Mouse (Mus musculus): Measurements from ENCODE around the gene Hspg2. TPM values are rescaled to one million over a fixed set of nuclear protein-coding genes. Genes with fewer than 3 reads are reported as not detected.

Hspg2 gene
- total and polyA plus RNA-seq, 3 experiments = 1.3 to 14.0 (median 5.5) TPM

- no peaks in the 10 kb centered on the region for H3K36me3 ChIP-seq (replicated peaks in 1 of 2; ENCODE audit: control insufficient read depth in 1 of 2, insufficient read depth in 1 of 2, low read length in 1 of 2)
Observed at GRCm38 (mm10) chr4:137487286-137488000, 18.9 kb downstream of the Hspg2 start.

GRCm38 (mm10) chr4:137488038-137488437 is 19.5 kb downstream of the Hspg2 start:
- DNase-seq (ENCODE audit: extremely low read depth) = no peak
- no peaks in the 10 kb centered on the region for H3K79me2 ChIP-seq (replicated peaks; ENCODE audit: control insufficient read depth, extremely low read depth, insufficient read depth, poor library complexity, severe bottlenecking)
- no peaks in the 10 kb centered on the region for H3K9me3 ChIP-seq (replicated peaks; ENCODE audit: low read length)
- H3K27me3 ChIP-seq (replicated peaks) = no peaks in the 10 kb centered on the region
- H3K36me3 ChIP-seq (replicated peaks in 1 of 2; ENCODE audit: control insufficient read depth in 1 of 2, insufficient read depth in 1 of 2, low read length in 1 of 2) = no peaks in the 10 kb centered on the region
- H3K27ac ChIP-seq (ENCODE audit: insufficient read depth, low read depth) = no peak overlapping the region
- in situ Hi-C loops (cut with MboI; ENCODE audit: low pct_ligation_motif_present, low pct_unique_long_range_greater_than_20kb, low sequenced_read_pairs) (no loop called here), dilution Hi-C loops (cut with MboI; ENCODE audit: extremely low pct_ligation_motif_present, extremely low pct_unique_long_range_greater_than_20kb, low sequenced_read_pairs) (no loop called here)
- H3K9ac ChIP-seq (ENCODE audit: insufficient read depth, low read depth) = no peak overlapping the region
- H3K4me1 ChIP-seq (ENCODE audit: control insufficient read depth in 1 of 2, insufficient read depth in 2 of 2) = peaks cover 16 to 57% of the 10 kb centered on the region in 2 experiments
- H3K4me2 ChIP-seq (ENCODE audit: insufficient read depth, low read depth, poor library complexity, severe bottlenecking) = no peak overlapping the region
- no peak overlapping the region for H3K4me3 ChIP-seq (replicated peaks in 1 of 3; ENCODE audit: low read depth in 2 of 3, low read length in 2 of 3, poor library complexity in 1 of 3)
- TF ChIP-seq ZC3H11A (IDR thresholded peaks at IDR 0.05; ENCODE audit: low read depth, low read length) = no peak
- no peak for TF ChIP-seq MXI1 (IDR thresholded peaks at IDR 0.05; ENCODE audit: low read depth, low read length)
- TF ChIP-seq NELFE (IDR thresholded peaks at IDR 0.05; ENCODE audit: low read depth, low read length) = no peak
- TF ChIP-seq IRF4 (IDR thresholded peaks at IDR 0.05; ENCODE audit: low read depth, low read length) = no peak
- TF ChIP-seq ZKSCAN1 (IDR thresholded peaks at IDR 0.05; ENCODE audit: borderline replicate concordance, low read depth, low read length) = no peak
- TF ChIP-seq CHD1 (IDR thresholded peaks at IDR 0.05; ENCODE audit: low read depth, low read length) = no peak
- TF ChIP-seq CTCF (conservative IDR thresholded peaks at IDR 0.05 in 1 of 2, IDR thresholded peaks at IDR 0.05 in 1 of 2; ENCODE audit: low read depth in 2 of 2, low read length in 2 of 2) = no peak
- no peak for TF ChIP-seq POLR2AphosphoS2 (IDR thresholded peaks at IDR 0.05; ENCODE audit: low read depth, low read length)
- no peak for TF ChIP-seq E2F4 (IDR thresholded peaks at IDR 0.05; ENCODE audit: insufficient replicate concordance, low read depth, low read length)
- TF ChIP-seq ZNF384 (IDR thresholded peaks at IDR 0.05; ENCODE audit: low read depth, low read length) = no peak
- TF ChIP-seq MAFK (IDR thresholded peaks at IDR 0.05; ENCODE audit: insufficient replicate concordance, low read length) = no peak
- no peak for TF ChIP-seq MAX (IDR thresholded peaks at IDR 0.05; ENCODE audit: low read length)
- no peak for TF ChIP-seq ZMIZ1 (IDR thresholded peaks at IDR 0.05; ENCODE audit: low read depth, low read length)
- no peak for TF ChIP-seq HCFC1 (IDR thresholded peaks at IDR 0.05; ENCODE audit: low read depth, low read length)

More at GRCm38 (mm10) chr4:137487286-137488000, 18.9 kb downstream of the Hspg2 start:
- peak; percentile 18; the same call in 1 of the 2 replicates for TF ChIP-seq ETS1 (conservative IDR thresholded peaks at IDR 0.05; ENCODE audit: low read depth, low read length)
- no peak for TF ChIP-seq MEF2A (IDR thresholded peaks at IDR 0.05; ENCODE audit: borderline replicate concordance, low read depth, low read length)
- no peak for TF ChIP-seq PAX5 (IDR thresholded peaks at IDR 0.05; ENCODE audit: low read length)
- no peak for TF ChIP-seq GABPA (IDR thresholded peaks at IDR 0.05; ENCODE audit: insufficient replicate concordance, low read depth, low read length)
- TF ChIP-seq JUND (conservative IDR thresholded peaks at IDR 0.05; ENCODE audit: low read depth, low read length) = no peak
- no peaks in the 10 kb centered on the region for H3K27me3 ChIP-seq (replicated peaks)
- in situ Hi-C loops (cut with MboI; ENCODE audit: low pct_ligation_motif_present, low pct_unique_long_range_greater_than_20kb, low sequenced_read_pairs) (no loop called here), dilution Hi-C loops (cut with MboI; ENCODE audit: extremely low pct_ligation_motif_present, extremely low pct_unique_long_range_greater_than_20kb, low sequenced_read_pairs) (no loop called here)
- no peak overlapping the region for H3K9ac ChIP-seq (ENCODE audit: insufficient read depth, low read depth)
- H3K9me3 ChIP-seq (replicated peaks; ENCODE audit: low read length) = no peaks in the 10 kb centered on the region
- H3K4me2 ChIP-seq (ENCODE audit: insufficient read depth, low read depth, poor library complexity, severe bottlenecking) = no peak overlapping the region
- DNase-seq (ENCODE audit: extremely low read depth) = no peak
- H3K4me3 ChIP-seq (replicated peaks in 1 of 3; ENCODE audit: low read depth in 2 of 3, low read length in 2 of 3, poor library complexity in 1 of 3) = no peak overlapping the region
- H3K79me2 ChIP-seq (replicated peaks; ENCODE audit: control insufficient read depth, extremely low read depth, insufficient read depth, poor library complexity, severe bottlenecking) = no peaks in the 10 kb centered on the region
- H3K27ac ChIP-seq (ENCODE audit: insufficient read depth, low read depth) = no peak overlapping the region
- H3K4me1 ChIP-seq (ENCODE audit: control insufficient read depth in 1 of 2, insufficient read depth in 2 of 2) = peaks cover 16 to 51% of the 10 kb centered on the region in 2 experiments; a peak in 3 of 4 replicates

All from CH12.LX (cell line).